Mouse (Mus musculus) intestine, embryonic 14.5 days (tissue): Measurements from ENCODE around the gene Derl2. TPM values are rescaled to one million over a fixed set of nuclear protein-coding genes. Genes with fewer than 3 reads are reported as not detected.

Source experiments
- ATAC-seq: fragments of 200-750 bp; cut with Nextera tagmentation; replicated peaks from 2 replicates; pipeline ENCODE4 v1.8.0; 2017; ENCODE audit warnings: low read depth, moderate number of reproducible peaks, moderate TSS enrichment, moderate library complexity; ENCODE audit not compliant: low FRiP score, low TSS enrichment
- DNase-seq: peaks from one replicate; pipeline ENCODE4 v3.0.0-alpha.2; 2018; ENCODE audit warnings: low spot score
- H3K27ac ChIP-seq: fragments of 300-500 bp; sonication (generic); 2 replicates; pipeline ENCODE4 v1.5.1; 2014; ENCODE audit warnings: low read depth, mild to moderate bottlenecking, control low read depth
- H3K27me3 ChIP-seq: fragments of 300-500 bp; sonication (generic); replicated peaks from 2 replicates; pipeline ENCODE4 v1.6.1; 2014; ENCODE audit warnings: low read length, control low read depth; ENCODE audit not compliant: control insufficient read depth, insufficient read depth
- H3K36me3 ChIP-seq: fragments of 300-500 bp; sonication (generic); 2 replicates; pipeline ENCODE4 v1.6.1; 2014; ENCODE audit warnings: low read length, control low read depth; ENCODE audit not compliant: control insufficient read depth, insufficient read depth
- H3K4me1 ChIP-seq: fragments of 300-500 bp; sonication (generic); replicated peaks from 2 replicates; pipeline ENCODE4 v1.6.1; 2014; ENCODE audit warnings: low read length, control low read depth, mixed read lengths; ENCODE audit not compliant: control insufficient read depth, insufficient read depth
- H3K4me2 ChIP-seq: fragments of 300-500 bp; sonication (generic); 2 replicates; pipeline ENCODE4 v1.6.1; 2014; ENCODE audit warnings: low read length
- H3K4me3 ChIP-seq: fragments of 300-500 bp; sonication (generic); 2 replicates; pipeline ENCODE4 v1.5.1; 2014; ENCODE audit warnings: low read depth, low read length, control low read depth, mixed read lengths
- H3K9ac ChIP-seq: fragments of 300-500 bp; sonication (generic); 2 replicates; pipeline ENCODE4 v1.6.1; 2014; ENCODE audit warnings: mild to moderate bottlenecking, low read length
- H3K9me3 ChIP-seq: fragments of 300-500 bp; sonication (generic); 2 replicates; pipeline ENCODE4 v1.6.1; 2016; ENCODE audit warnings: low read length, control low read depth; ENCODE audit not compliant: control insufficient read depth
- WGBS: fragments of 180-500 bp; shearing (Covaris S2); extraction: QIAGEN DNeasy Blood & Tissue Kit; methylation state at CpG from one replicate; pipeline ENCODE4 v1.1.7; 2014; 5-methylcytosine and 5-hydroxymethylcytosine counted together
- polyA plus RNA-seq: library from polyadenylated mRNA; unstranded; fragments of >200 nt; fragmentation: Nextera tagmentation; extraction: Ambion mirVana; gene quantifications from 2 replicates; pipeline ENCODE4 v1.2.1, GENCODE M21; 2014

Derl2 gene
- polyA plus RNA-seq, 1 experiment from 2014 or later, result 41.7 TPM

- peak overlapping the region; percentile 65 for H3K9ac ChIP-seq
- ATAC-seq (peak; percentile 84), DNase-seq (no peak)
- peaks cover 36% of the 10 kb centered on the region for H3K36me3 ChIP-seq
- WGBS, result under 1% methylated on average over 49 of the region's 49 CpGs
- peak overlapping the region; percentile 59 for H3K27ac ChIP-seq
- H3K4me1 ChIP-seq, result peaks cover 12% of the 10 kb centered on the region
- H3K4me3 ChIP-seq, result peak overlapping the region; percentile 92
- H3K9me3 ChIP-seq, result no peaks in the 10 kb centered on the region
- H3K4me2 ChIP-seq, result peak overlapping the region; percentile 93
- no peaks in the 10 kb centered on the region for H3K27me3 ChIP-seq
Observed at GRCm38 (mm10) chr11:71003611-71004315, 15.9 kb downstream of the Derl2 start.

- 93% methylated on average over 4 of the region's 4 CpGs for WGBS
- Histone ChIP-seq H3K9ac (no peak overlapping the region), H3K36me3 (peaks cover 48% of the 10 kb centered on the region), H3K9me3 (no peaks in the 10 kb centered on the region), H3K27me3 (no peaks in the 10 kb centered on the region), H3K4me1 (peaks cover 12% of the 10 kb centered on the region), H3K27ac (no peak overlapping the region), H3K4me2 (no peak overlapping the region), H3K4me3 (no peak overlapping the region)
- DNase-seq (no peak), ATAC-seq (no peak)
Observed at GRCm38 (mm10) chr11:71001167-71001566, 18.5 kb downstream of the Derl2 start.

- peaks cover 65% of the 10 kb centered on the region for H3K36me3 ChIP-seq
- H3K4me1 ChIP-seq, result peaks cover 6% of the 10 kb centered on the region
- H3K4me2 ChIP-seq, result peak within 1 kb of the TSS; percentile 92
- H3K9me3 ChIP-seq, result no peaks in the 10 kb centered on the region
- DNase-seq, result peak; percentile 97
- H3K27me3 ChIP-seq, result no peaks in the 10 kb centered on the region
- peak; percentile 94 for ATAC-seq
- WGBS, result under 1% methylated on average over 63 of the region's 64 CpGs
- H3K4me3 ChIP-seq, result peak within 1 kb of the TSS; percentile 99
- H3K27ac ChIP-seq, result peak within 1 kb of the TSS; percentile 30; the same call in 1 of the 2 replicates
- H3K9ac ChIP-seq, result peak within 1 kb of the TSS; percentile 93
Observed at GRCm38 (mm10) chr11:70982557-70983228, 36.9 kb downstream of the Derl2 start, which contains the start of gene C1qbp. Gene C1qbp (minus strand): TSS chr11:70983026.

- Histone ChIP-seq H3K4me3 (peak overlapping the region; percentile 99), H3K27me3 (no peaks in the 10 kb centered on the region), H3K9me3 (no peaks in the 10 kb centered on the region), H3K4me2 (peak overlapping the region; percentile 92), H3K4me1 (peaks cover 6% of the 10 kb centered on the region), H3K27ac (no peak overlapping the region), H3K36me3 (peaks cover 66% of the 10 kb centered on the region), H3K9ac (peak overlapping the region; percentile 93)
- DNase-seq (no peak), ATAC-seq (no peak)
- WGBS, result 9% methylated on average over 12 of the region's 12 CpGs
Observed at GRCm38 (mm10) chr11:70982030-70982429, 37.6 kb downstream of the Derl2 start.

- no peak overlapping the region for H3K9ac ChIP-seq
- WGBS, result 93% methylated on average over 14 of the region's 14 CpGs
Observed at GRCm38 (mm10) chr11:70980751-70981510, 38.7 kb downstream of the Derl2 start.

GRCm38 (mm10) chr11:70980232-70980631 is 39.4 kb downstream of the Derl2 start:
- peaks cover 6% of the 10 kb centered on the region for H3K4me1 ChIP-seq
- no peak for ATAC-seq
- 89% methylated on average over 6 of the region's 6 CpGs for WGBS
- H3K4me2 ChIP-seq, result no peak overlapping the region
- H3K4me3 ChIP-seq, result no peak overlapping the region
- no peak overlapping the region for H3K27ac ChIP-seq
- no peaks in the 10 kb centered on the region for H3K9me3 ChIP-seq
- no peak for DNase-seq
- no peak overlapping the region for H3K9ac ChIP-seq
- no peaks in the 10 kb centered on the region for H3K27me3 ChIP-seq
- peaks cover 66% of the 10 kb centered on the region for H3K36me3 ChIP-seq

More at GRCm38 (mm10) chr11:70980751-70981510, 38.7 kb downstream of the Derl2 start:
- Histone ChIP-seq H3K36me3 (peaks cover 66% of the 10 kb centered on the region), H3K27ac (no peak overlapping the region), H3K4me2 (peak overlapping the region; percentile 92; the same call in 1 of the 2 replicates), H3K4me1 (peaks cover 6% of the 10 kb centered on the region), H3K4me3 (no peak overlapping the region; the same call in 1 of the 2 replicates), H3K9me3 (no peaks in the 10 kb centered on the region), H3K27me3 (no peaks in the 10 kb centered on the region)
- ATAC-seq (no peak), DNase-seq (no peak)

- H3K27ac ChIP-seq, result no peak overlapping the region
- ATAC-seq (no peak), DNase-seq (no peak)
- H3K9ac ChIP-seq, result no peak overlapping the region
- H3K9me3 ChIP-seq, result no peaks in the 10 kb centered on the region
- H3K27me3 ChIP-seq, result no peaks in the 10 kb centered on the region
- H3K4me3 ChIP-seq, result no peak overlapping the region
- WGBS, result 81% methylated on average over 6 of the region's 6 CpGs
- no peak overlapping the region for H3K4me2 ChIP-seq
- H3K4me1 ChIP-seq, result peaks cover 6% of the 10 kb centered on the region
- H3K36me3 ChIP-seq, result peaks cover 87% of the 10 kb centered on the region
Observed at GRCm38 (mm10) chr11:70977293-70977692, 42.3 kb downstream of the Derl2 start.

- no peak for ATAC-seq
- Histone ChIP-seq H3K4me3 (no peak overlapping the region), H3K27me3 (no peaks in the 10 kb centered on the region), H3K4me1 (no peaks in the 10 kb centered on the region), H3K9me3 (no peaks in the 10 kb centered on the region), H3K36me3 (peaks cover 82% of the 10 kb centered on the region), H3K27ac (no peak overlapping the region), H3K4me2 (no peak overlapping the region), H3K9ac (no peak overlapping the region)
- no peak for DNase-seq
- 71% methylated on average over 2 of the region's 2 CpGs for WGBS
Observed at GRCm38 (mm10) chr11:70975193-70975592, 44.4 kb downstream of the Derl2 start.
